Mouse (Mus musculus) hindbrain, postnatal 0 days (tissue): Measurements from ENCODE around the gene Msh4. TPM values are rescaled to one million over a fixed set of nuclear protein-coding genes. Genes with fewer than 3 reads are reported as not detected.

Experiments
- ATAC-seq: fragments of 200-750 bp; cut with Nextera tagmentation; 2 replicates; pipeline ENCODE4 v1.8.0; 2017; ENCODE audit warnings: mild to moderate bottlenecking, moderate TSS enrichment, moderate library complexity
- DNase-seq: peaks from one replicate; pipeline ENCODE4 v3.0.0-alpha.2; 2015; ENCODE audit warnings: low spot score
- H3K27ac ChIP-seq: fragments of 300-500 bp; sonication (generic); 2 replicates; pipeline ENCODE4 v1.5.1; 2014; ENCODE audit warnings: mild to moderate bottlenecking
- H3K27me3 ChIP-seq: fragments of 300-500 bp; sonication (generic); 2 replicates; pipeline ENCODE4 v1.6.1; 2014; ENCODE audit warnings: low read length, mixed read lengths; ENCODE audit not compliant: insufficient read depth
- H3K36me3 ChIP-seq: fragments of 300-500 bp; sonication (generic); 2 replicates; pipeline ENCODE4 v1.6.1; 2014; ENCODE audit warnings: low read length, mixed read lengths; ENCODE audit not compliant: insufficient read depth
- H3K4me1 ChIP-seq: fragments of 300-500 bp; sonication (generic); 2 replicates; pipeline ENCODE4 v1.6.1; 2014; ENCODE audit warnings: antibody characterized with exemption, low read length, mixed read lengths; ENCODE audit not compliant: insufficient read depth
- H3K4me2 ChIP-seq: fragments of 300-500 bp; sonication (generic); 2 replicates; pipeline ENCODE4 v1.6.1; 2014; ENCODE audit warnings: low read depth, mild to moderate bottlenecking, low read length, moderate library complexity, mixed read lengths
- H3K4me3 ChIP-seq: fragments of 300-500 bp; sonication (generic); 2 replicates; pipeline ENCODE4 v1.5.1; 2014; ENCODE audit warnings: low read length
- H3K9ac ChIP-seq: fragments of 300-500 bp; sonication (generic); replicated peaks from 2 replicates; pipeline ENCODE4 v1.6.1; 2014; ENCODE audit warnings: mild to moderate bottlenecking, low read length, moderate library complexity, mixed read lengths
- H3K9me3 ChIP-seq: fragments of 300-500 bp; sonication (generic); 2 replicates; pipeline ENCODE4 v1.6.1; 2016; ENCODE audit warnings: low read length, mixed read lengths
- CTCF ChIP-seq: IDR thresholded peaks from 2 replicates; pipeline ENCODE4 v1.5.1; 2016; ENCODE audit warnings: antibody characterized with exemption, control low read depth, low read depth
- WGBS: fragments of 180-500 bp; shearing (Covaris S2); extraction: QIAGEN DNeasy Blood & Tissue Kit; methylation state at CpG from one replicate; pipeline ENCODE4 v1.1.7; 2014; 5-methylcytosine and 5-hydroxymethylcytosine counted together
- polyA plus RNA-seq: library from polyadenylated mRNA; unstranded; fragments of >200 nt; fragmentation: Nextera tagmentation; extraction: Ambion mirVana; gene quantifications from 2 replicates; pipeline ENCODE4 v1.2.1, GENCODE M21; 2015
- total RNA-seq: library from RNA; depleted of rRNA; stranded (reverse); fragments of >200 nt; gene quantifications from 2 replicates; pipeline ENCODE4 v1.2.3, GENCODE M21; 2014

Msh4 gene
- total and polyA plus RNA-seq, 2 experiments from 2014 or later, result 0.13 to 0.68 TPM

DNA sequence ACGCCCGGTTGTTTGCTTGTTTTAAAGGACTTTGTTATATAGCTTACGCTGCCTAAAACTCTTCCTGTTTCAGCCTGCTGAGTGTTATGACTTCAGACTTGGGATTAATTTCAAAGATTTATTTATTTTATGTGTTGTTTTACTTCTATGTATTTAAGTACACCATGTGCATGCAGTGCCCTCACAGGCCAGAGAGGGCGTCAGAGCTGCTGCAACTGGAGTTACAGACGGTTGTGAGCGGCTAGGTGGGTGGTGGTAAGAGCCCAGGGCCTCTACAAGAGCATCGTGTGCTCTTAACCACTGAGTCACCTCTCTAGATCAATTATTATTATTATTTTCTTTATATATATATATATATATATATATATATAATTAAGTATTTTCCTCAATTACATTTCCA lies 20.4 kb upstream of the Msh4 start:
- H3K27me3 ChIP-seq, result no peaks in the 10 kb centered on the region
- H3K27ac ChIP-seq, result no peak overlapping the region
- H3K9me3 ChIP-seq, result no peaks in the 10 kb centered on the region
- no peak overlapping the region for H3K4me2 ChIP-seq
- no peak for ATAC-seq
- 89% methylated on average over 7 of the region's 7 CpGs for WGBS
- H3K36me3 ChIP-seq, result peaks cover 9% of the 10 kb centered on the region; the same call in 1 of the 2 replicates
- TF ChIP-seq CTCF, result no peak
- no peak overlapping the region for H3K9ac ChIP-seq
- H3K4me3 ChIP-seq, result no peak overlapping the region
- H3K4me1 ChIP-seq, result no peaks in the 10 kb centered on the region
- DNase-seq, result no peak

DNA sequence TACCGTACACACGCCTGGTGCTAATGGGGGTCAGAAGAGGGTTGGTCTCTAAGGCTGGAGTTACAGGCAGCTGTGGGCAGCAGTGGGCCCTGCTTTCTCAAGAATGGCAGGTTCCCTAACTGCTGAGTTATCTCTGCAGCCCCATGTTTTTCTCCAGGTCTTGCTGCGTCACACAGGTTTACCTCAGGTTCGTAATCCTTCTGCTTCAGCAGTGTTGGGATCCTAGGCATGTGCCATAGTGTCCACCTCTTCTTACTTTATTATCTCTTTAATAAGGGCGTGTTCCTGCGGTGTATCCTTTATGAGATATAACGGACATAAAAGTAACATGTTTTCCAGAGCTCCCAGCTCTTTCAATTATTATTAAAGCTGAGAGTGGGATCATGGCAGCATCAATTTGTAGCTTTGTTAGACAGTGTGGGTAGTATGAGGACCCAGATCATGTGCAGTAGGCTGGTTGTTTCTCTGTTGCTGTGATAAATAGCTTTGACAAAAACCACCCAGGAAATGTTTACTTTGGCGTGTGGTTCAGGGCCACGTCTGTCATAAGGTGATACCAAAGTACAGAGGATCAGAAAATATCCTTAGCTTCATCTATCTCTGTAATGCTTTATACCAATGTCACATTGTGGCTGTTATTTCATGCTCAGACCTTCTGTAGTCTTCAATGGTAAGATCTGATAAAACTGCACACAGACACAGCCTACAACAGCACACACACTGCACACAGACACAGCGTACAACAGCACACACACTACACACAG lies 15.4 kb upstream of the Msh4 start:
- H3K4me3 ChIP-seq, result no peak overlapping the region
- H3K27ac ChIP-seq, result no peak overlapping the region
- no peak overlapping the region for H3K4me2 ChIP-seq
- peaks cover 9% of the 10 kb centered on the region; the same call in 1 of the 2 replicates for H3K36me3 ChIP-seq
- no peak for ATAC-seq
- no peaks in the 10 kb centered on the region for H3K9me3 ChIP-seq
- H3K4me1 ChIP-seq, result no peaks in the 10 kb centered on the region
- 94% methylated on average over 10 of the region's 10 CpGs for WGBS
- H3K27me3 ChIP-seq, result no peaks in the 10 kb centered on the region
- no peak overlapping the region for H3K9ac ChIP-seq
- no peak for TF ChIP-seq CTCF
- no peak for DNase-seq

DNA sequence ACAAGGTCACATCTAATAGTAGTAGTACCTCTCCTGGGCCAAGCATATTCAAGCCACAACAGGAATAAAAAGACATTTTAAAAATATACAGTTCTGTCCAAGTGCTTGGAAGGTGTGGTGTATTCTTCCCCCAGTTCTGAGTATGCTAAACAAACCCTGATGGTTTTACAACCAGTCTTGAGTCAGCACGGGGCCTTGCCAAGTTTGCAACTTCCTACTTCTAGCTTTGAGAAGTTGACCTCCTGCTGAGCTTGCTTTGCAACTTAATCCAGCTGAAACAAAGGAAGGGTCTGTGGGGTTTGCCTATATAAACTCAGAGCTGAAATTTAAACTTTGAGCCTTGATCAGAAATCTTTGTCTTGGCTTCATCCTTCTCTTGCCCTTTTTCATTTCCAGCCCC lies 11.3 kb upstream of the Msh4 start:
- Histone ChIP-seq H3K36me3 (no peaks in the 10 kb centered on the region), H3K27me3 (no peaks in the 10 kb centered on the region), H3K9ac (no peak overlapping the region), H3K9me3 (no peaks in the 10 kb centered on the region), H3K4me3 (no peak overlapping the region), H3K4me2 (no peak overlapping the region), H3K27ac (no peak overlapping the region), H3K4me1 (0 out of 2 replicates have a peak, but pooled peaks cover 6% of the 10 kb centered on the region)
- peak; percentile 32 for DNase-seq
- 4% methylated on average over 1 of the region's 1 CpGs for WGBS
- ATAC-seq, result no peak
- TF ChIP-seq CTCF, result no peak

GRCm38 (mm10) chr3:153913510-153914243 lies 7.7 kb upstream of the Msh4 start:
- H3K27ac ChIP-seq, result peak overlapping the region; percentile 96
- peak overlapping the region; percentile 92 for H3K9ac ChIP-seq
- DNase-seq (peak; percentile 11), ATAC-seq (no peak)
- peak overlapping the region; percentile 87 for H3K4me3 ChIP-seq
- H3K36me3 ChIP-seq, result peaks cover 20% of the 10 kb centered on the region; the same call in 1 of the 2 replicates
- peak overlapping the region; percentile 77 for H3K4me2 ChIP-seq
- 46% methylated on average over 6 of the region's 6 CpGs for WGBS
- H3K4me1 ChIP-seq, result peaks cover 21% of the 10 kb centered on the region
- no peaks in the 10 kb centered on the region for H3K27me3 ChIP-seq
- no peaks in the 10 kb centered on the region for H3K9me3 ChIP-seq
- peak; percentile 36 for TF ChIP-seq CTCF

DNA sequence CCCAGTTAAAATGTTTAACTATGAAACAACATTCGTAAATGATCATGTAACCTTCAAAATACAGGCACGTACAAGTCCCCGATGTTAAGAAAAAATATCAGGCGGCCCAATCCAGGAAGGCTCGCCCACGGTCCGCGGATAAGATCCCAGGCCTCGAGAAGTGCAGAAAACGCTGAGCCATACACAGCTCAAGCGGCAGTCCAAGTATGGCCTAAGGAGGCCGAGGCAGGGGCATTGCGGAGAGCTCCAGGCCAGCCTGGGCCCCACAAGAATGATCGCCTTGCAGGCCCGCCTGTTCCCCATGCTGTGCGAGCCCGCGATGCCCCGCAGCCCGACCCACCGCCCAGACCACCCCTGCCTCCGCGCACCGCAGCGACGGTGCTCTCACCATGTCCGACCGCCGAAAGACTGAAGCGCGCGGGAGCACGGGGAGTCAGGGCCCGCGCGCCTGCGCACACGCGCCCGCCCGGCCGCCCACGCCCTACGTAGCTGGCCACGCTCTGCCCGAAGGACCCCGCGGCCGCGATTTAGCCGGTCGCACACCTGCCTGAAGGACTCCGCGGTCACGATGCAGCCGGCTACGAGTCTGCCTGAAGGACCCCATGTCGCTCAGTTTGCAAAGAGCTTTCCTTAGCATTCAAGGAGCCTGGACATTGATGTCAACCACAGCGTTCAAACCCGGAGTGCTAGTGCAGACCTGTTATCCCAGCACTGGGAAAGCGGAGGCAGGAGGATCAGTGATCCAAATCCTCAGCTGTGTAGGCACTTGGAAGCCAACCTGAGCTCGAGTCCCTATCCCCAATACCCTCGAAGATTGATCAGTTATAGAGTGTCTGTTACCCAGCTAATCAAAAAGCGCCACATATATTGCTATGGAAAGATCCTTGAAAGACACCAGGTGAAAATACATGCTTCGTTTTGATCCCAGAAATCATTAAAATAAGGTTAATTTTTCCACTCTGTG lies 6.9 kb upstream of the Msh4 start, which contains the start of gene Rabggtb:
Gene Rabggtb, minus strand, starts transcription at position 464 of the 964 bp plus-strand sequence.
- no peak for TF ChIP-seq CTCF
- H3K4me2 ChIP-seq, result peak within 1 kb of the TSS; percentile 77
- peak within 1 kb of the TSS; percentile 92 for H3K9ac ChIP-seq
- DNase-seq (peak; percentile 98), ATAC-seq (peak; percentile 98)
- peaks cover 21% of the 10 kb centered on the region for H3K4me1 ChIP-seq
- no peaks in the 10 kb centered on the region for H3K9me3 ChIP-seq
- H3K36me3 ChIP-seq, result peaks cover 27% of the 10 kb centered on the region
- peak within 1 kb of the TSS; percentile 87 for H3K4me3 ChIP-seq
- peak within 1 kb of the TSS; percentile 96 for H3K27ac ChIP-seq
- WGBS, result under 1% methylated on average over 65 of the region's 65 CpGs
- H3K27me3 ChIP-seq, result no peaks in the 10 kb centered on the region

- peak overlapping the region; percentile 87 for H3K4me3 ChIP-seq
- peaks cover 21% of the 10 kb centered on the region for H3K4me1 ChIP-seq
- H3K4me2 ChIP-seq, result peak overlapping the region; percentile 77
- 3% methylated on average over 12 of the region's 12 CpGs for WGBS
- ATAC-seq (no peak), DNase-seq (no peak)
- H3K27ac ChIP-seq, result peak overlapping the region; percentile 96
- TF ChIP-seq CTCF, result no peak
- no peaks in the 10 kb centered on the region for H3K27me3 ChIP-seq
- H3K9ac ChIP-seq, result peak overlapping the region; percentile 92
- no peaks in the 10 kb centered on the region for H3K9me3 ChIP-seq
- H3K36me3 ChIP-seq, result peaks cover 32% of the 10 kb centered on the region
These were observed 6.0 kb upstream of the Msh4 start for GRCm38 (mm10) chr3:153911882-153912440.
